Mouse (Mus musculus) cortical plate, adult 2 months (tissue): ENCODE data around the gene St5.

Experiments used
- CTCF ChIP-seq: fragments of 200-500 bp; IDR thresholded peaks from 2 replicates; pipeline ENCODE4 v1.5.1; 2011; ENCODE audit warnings: mild to moderate bottlenecking, control low read depth, low read length; ENCODE audit not compliant: insufficient read depth; ENCODE audit errors: extremely low read depth
- POLR2A ChIP-seq: fragments of 200-500 bp; IDR thresholded peaks from 2 replicates; pipeline ENCODE4 v1.6.1; 2011; ENCODE audit warnings: mild to moderate bottlenecking, low read length, control low read depth; ENCODE audit not compliant: insufficient read depth; ENCODE audit errors: extremely low read depth

DNA sequence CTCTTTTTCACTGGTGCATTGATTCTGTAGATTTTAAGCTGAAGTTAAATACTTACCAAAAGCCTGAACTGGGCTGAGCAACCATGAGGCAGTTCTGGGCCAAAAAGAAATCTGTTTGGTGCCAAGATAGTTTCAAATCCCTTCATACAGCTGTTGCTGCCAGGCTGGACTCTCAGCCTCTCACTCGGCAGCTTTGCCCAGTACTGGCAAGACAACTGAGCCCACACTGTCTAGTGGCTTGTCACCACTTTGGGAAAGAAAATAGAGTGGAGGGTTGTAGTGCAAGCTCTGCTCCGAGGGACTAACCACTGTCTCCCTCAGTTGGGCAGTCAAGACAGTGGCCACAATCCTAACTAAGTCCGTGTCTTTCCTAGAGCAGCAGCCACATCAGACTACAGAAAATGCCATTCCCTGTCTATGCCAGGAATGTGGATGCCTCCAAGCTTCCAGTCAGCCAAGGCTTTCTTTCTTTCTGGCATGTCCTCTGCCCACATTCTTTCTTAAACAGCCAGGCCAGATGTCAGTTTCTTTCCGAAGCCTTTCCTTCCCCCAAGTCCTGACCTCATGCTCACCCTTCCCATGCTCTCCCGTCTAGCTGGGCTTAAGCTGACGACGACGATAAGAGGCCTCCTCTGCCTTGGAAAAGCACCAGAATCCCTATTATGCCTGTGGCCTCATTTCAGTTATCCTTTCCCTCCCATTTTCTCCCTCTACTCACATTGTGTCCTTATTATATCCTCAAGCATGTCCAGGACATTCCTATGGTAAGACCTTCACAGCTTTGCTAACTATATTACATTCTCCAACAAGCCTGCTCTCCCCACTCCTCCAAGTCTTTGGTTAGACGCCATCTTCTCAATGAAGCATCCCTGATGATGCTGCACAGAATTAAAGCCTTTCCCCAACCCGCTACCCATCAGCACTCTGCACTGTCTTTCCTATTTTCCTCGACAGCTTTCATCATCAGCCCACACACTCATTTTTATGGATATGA, 126.8 kb downstream of the St5 start:
- no peak for TF ChIP-seq CTCF
- TF ChIP-seq POLR2A = no peak
